Mouse (Mus musculus): ENCODE measurements at regions not wholly inside any gene's neighbourhood (a gene's known extent, or its start where the extent isn't known, plus 50 kb on each side); places are given as distances from the start of the nearest gene placed in this dataset.

DNA sequence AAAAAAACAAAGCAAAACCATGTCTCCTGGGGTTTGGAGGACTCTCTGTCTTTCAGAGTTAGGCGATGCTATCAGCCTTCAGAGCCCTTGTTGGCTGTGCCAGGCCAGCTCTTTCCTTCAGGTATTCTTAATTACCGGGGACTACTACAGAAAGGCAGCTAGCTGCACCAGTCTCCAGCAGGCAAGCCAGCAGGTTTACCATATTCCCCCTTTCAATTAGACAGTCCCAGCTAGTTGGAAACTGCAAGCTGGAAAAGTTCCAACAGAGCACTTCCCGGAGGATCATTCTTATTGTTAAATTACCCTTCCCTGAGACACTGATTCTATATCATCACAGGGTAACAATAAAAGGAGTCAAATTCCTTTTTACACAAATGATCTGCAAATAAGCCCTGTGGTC lies 155.8 kb upstream of the Trhde start:
- H3K9me3 ChIP-seq: no peaks in the 10 kb centered on the region
- ATAC-seq (ENCODE audit: insufficient number of reproducible peaks, insufficient read depth, low FRiP score, low TSS enrichment, low read depth): no peak
- H3K36me3 ChIP-seq: no peaks in the 10 kb centered on the region
- H3K4me2 ChIP-seq: no peak overlapping the region
- no peak overlapping the region for H3K27ac ChIP-seq
- 51% methylated on average over 3 of the region's 3 CpGs for WGBS
- H3K9ac ChIP-seq (replicated peaks): no peak overlapping the region
- no peaks in the 10 kb centered on the region for H3K27me3 ChIP-seq
- no peaks in the 10 kb centered on the region for H3K4me1 ChIP-seq (replicated peaks)
- H3K4me3 ChIP-seq (replicated peaks): no peak overlapping the region

DNA sequence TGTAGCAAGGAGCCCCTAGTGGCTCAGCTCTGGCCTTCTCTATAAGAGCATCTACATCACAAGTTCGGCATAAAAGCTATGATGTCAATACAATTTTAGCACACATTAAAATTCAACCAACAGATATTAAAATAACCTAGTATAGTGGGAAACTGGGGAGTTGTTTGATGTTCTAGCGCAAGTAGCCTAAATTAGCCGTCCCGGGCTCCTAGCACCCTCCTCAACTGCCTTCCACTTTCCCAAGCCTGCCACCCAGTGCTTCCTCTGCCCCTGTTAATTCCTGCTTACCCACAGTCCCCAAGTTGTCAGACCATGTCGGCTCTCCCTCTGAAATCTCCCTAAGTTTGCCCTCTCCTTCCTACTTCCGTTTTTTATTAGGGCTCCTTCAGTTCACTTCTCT lies 154.2 kb upstream of the Trhde start:
- H3K4me1 ChIP-seq (replicated peaks): no peaks in the 10 kb centered on the region
- H3K4me2 ChIP-seq: no peak overlapping the region
- no peak overlapping the region for H3K4me3 ChIP-seq (replicated peaks)
- no peaks in the 10 kb centered on the region for H3K9me3 ChIP-seq
- H3K36me3 ChIP-seq: no peaks in the 10 kb centered on the region
- no peak overlapping the region for H3K9ac ChIP-seq (replicated peaks)
- H3K27me3 ChIP-seq: no peaks in the 10 kb centered on the region
- 79% methylated on average over 6 of the region's 6 CpGs for WGBS
- no peak overlapping the region for H3K27ac ChIP-seq
- no peak for ATAC-seq (ENCODE audit: insufficient number of reproducible peaks, insufficient read depth, low FRiP score, low TSS enrichment, low read depth)

DNA sequence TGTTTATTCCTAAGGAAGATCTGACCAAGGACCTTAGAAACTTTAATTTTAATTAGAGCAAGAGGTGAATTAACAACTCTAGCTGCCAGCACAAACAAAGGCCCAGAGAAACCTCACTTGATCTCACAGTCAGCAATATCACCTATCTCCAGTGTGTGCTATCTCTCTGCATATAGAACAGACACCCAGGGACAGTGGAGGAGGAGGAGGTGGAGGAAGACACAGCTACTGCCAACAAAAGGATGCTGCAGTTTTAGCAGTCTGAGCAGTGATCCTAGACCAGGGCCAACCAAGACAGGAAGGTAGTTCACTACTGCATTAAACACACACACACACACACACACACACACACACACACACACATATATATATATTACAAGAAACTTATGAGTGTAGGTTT lies 153.5 kb upstream of the Trhde start:
- Histone ChIP-seq H3K27me3 (no peaks in the 10 kb centered on the region), H3K9me3 (no peaks in the 10 kb centered on the region), H3K36me3 (no peaks in the 10 kb centered on the region), H3K27ac (no peak overlapping the region), H3K4me1 (replicated peaks) (no peaks in the 10 kb centered on the region), H3K4me3 (replicated peaks) (no peak overlapping the region), H3K4me2 (no peak overlapping the region), H3K9ac (replicated peaks) (no peak overlapping the region)
- ATAC-seq (ENCODE audit: insufficient number of reproducible peaks, insufficient read depth, low FRiP score, low TSS enrichment, low read depth): no peak

DNA sequence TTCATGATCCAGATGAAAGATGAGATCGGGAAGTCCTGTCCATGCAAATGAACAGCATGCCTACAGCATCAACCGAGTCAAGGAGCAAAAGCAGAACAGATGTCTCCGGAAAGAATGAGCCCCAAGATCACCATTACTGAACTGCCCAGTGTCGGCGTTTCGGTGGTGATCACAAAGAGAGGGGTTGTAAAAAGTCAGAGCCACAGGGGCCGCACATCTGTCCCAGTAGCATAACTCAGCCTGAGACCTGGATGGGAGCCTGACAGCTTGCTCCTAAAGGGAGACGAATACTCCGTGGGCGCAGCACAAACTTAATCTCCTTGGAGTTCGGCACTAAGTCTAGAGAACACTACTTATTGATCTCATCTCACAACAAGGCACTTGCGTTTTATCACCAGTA lies 151.3 kb upstream of the Trhde start:
- H3K36me3 ChIP-seq: no peaks in the 10 kb centered on the region
- no peak overlapping the region for H3K4me3 ChIP-seq (replicated peaks)
- H3K9me3 ChIP-seq: no peaks in the 10 kb centered on the region
- H3K4me2 ChIP-seq: no peak overlapping the region
- no peak overlapping the region for H3K9ac ChIP-seq (replicated peaks)
- H3K4me1 ChIP-seq (replicated peaks): no peaks in the 10 kb centered on the region
- WGBS: 56% methylated on average over 12 of the region's 12 CpGs
- no peaks in the 10 kb centered on the region for H3K27me3 ChIP-seq
- no peak overlapping the region for H3K27ac ChIP-seq
- ATAC-seq (ENCODE audit: insufficient number of reproducible peaks, insufficient read depth, low FRiP score, low TSS enrichment, low read depth): no peak

DNA sequence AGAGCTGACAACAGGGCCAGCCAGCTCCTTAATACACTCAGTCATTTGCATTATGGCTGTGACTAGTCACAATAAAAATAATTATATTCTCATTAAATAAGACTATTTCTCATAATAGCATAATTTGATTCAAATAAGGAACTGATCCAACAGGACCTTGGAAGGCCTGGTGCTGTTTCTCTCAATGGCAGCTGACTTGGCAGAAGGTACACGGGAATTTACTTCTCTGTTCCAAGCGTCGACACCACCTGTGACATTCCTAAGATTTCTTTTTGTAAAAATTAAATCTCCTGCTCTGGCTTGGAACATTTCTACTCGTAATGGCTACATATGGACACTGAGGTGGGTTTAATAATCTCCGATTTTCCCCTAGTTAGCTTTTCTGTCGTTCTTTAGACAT lies 147.1 kb upstream of the Trhde start:
- Histone ChIP-seq H3K9me3 (no peaks in the 10 kb centered on the region), H3K4me1 (replicated peaks) (no peaks in the 10 kb centered on the region), H3K9ac (replicated peaks) (no peak overlapping the region), H3K36me3 (no peaks in the 10 kb centered on the region), H3K4me2 (no peak overlapping the region), H3K27ac (no peak overlapping the region), H3K4me3 (replicated peaks) (no peak overlapping the region), H3K27me3 (no peaks in the 10 kb centered on the region)
- no peak for ATAC-seq (ENCODE audit: insufficient number of reproducible peaks, insufficient read depth, low FRiP score, low TSS enrichment, low read depth)
- 81% methylated on average over 6 of the region's 6 CpGs for WGBS

DNA sequence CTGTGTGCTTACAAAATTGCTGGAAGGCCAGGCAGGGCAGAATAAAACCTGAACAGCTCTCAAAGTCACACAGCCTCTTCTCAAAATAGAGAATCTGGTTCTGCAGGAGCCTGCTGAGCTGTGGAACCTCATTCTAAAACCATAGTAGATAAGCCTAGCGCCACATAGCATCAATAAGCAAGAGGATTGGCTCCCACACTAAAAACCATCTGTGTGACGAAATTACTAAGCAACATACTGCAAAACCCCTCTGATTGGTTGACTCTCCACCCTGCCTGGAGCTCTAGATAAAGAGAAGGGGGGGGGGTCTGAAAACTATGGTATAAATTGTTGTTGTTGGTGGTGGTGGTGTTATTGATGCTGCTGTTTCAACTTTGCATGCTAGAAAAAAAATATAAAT lies 122.6 kb upstream of the Trhde start:
- 72% methylated on average over 2 of the region's 2 CpGs for WGBS
- Histone ChIP-seq H3K9me3 (no peaks in the 10 kb centered on the region), H3K9ac (replicated peaks) (no peak overlapping the region), H3K4me1 (replicated peaks) (no peaks in the 10 kb centered on the region), H3K27ac (no peak overlapping the region), H3K4me2 (no peak overlapping the region), H3K36me3 (no peaks in the 10 kb centered on the region), H3K27me3 (no peaks in the 10 kb centered on the region), H3K4me3 (replicated peaks) (no peak overlapping the region)
- ATAC-seq (ENCODE audit: insufficient number of reproducible peaks, insufficient read depth, low FRiP score, low TSS enrichment, low read depth): no peak

DNA sequence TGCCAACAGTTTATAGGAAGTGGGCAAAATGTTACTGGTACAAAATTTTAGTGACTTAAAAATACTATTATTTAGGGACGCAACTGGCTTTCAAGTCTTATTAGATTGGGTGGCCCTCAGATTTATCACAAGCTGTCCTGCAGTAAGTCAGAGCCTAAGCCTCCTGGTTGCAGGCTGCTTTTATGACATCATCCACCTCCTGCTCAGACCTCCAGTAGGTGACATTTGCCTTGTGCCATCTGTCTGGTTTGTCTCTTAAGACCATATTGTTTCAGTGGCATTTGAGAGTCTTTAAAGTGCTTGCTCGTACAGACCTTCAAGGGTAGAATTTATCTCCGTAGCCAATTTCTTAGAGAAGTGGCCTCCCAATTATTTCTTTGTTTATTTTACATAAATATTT lies 111.9 kb upstream of the Trhde start:
- no peak overlapping the region for H3K4me2 ChIP-seq
- no peak overlapping the region for H3K27ac ChIP-seq

DNA sequence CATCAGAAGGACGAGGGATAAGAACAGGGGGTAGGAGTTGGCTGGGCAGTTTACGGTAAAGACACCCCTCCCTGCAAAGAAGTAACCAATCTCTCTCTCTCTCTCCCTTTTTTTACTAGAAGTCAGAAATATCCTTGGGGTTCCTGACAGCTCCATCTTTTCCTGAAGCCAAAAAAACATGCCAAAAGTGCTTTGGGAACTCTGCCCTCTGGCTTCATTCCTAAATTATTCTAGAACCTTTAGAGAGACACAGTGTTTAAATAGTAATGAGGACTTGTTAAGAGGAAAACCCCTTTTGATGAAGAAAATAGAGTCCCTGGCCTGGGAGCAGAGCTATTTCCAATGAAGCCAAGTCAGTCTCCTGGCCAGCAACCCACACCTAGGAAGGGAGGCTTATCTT lies 89.8 kb upstream of the Trhde start:
- ATAC-seq (ENCODE audit: insufficient number of reproducible peaks, insufficient read depth, low FRiP score, low TSS enrichment, low read depth): no peak
- WGBS: 76% methylated on average over 2 of the region's 2 CpGs

More for the DNA sequence above, 111.9 kb upstream of the Trhde start:
- Histone ChIP-seq H3K9me3 (no peaks in the 10 kb centered on the region), H3K4me3 (replicated peaks) (no peak overlapping the region), H3K9ac (replicated peaks) (no peak overlapping the region), H3K27me3 (no peaks in the 10 kb centered on the region), H3K4me1 (replicated peaks) (no peaks in the 10 kb centered on the region), H3K36me3 (no peaks in the 10 kb centered on the region)
- no peak for ATAC-seq (ENCODE audit: insufficient number of reproducible peaks, insufficient read depth, low FRiP score, low TSS enrichment, low read depth)
- 64% methylated on average over 3 of the region's 3 CpGs for WGBS

DNA sequence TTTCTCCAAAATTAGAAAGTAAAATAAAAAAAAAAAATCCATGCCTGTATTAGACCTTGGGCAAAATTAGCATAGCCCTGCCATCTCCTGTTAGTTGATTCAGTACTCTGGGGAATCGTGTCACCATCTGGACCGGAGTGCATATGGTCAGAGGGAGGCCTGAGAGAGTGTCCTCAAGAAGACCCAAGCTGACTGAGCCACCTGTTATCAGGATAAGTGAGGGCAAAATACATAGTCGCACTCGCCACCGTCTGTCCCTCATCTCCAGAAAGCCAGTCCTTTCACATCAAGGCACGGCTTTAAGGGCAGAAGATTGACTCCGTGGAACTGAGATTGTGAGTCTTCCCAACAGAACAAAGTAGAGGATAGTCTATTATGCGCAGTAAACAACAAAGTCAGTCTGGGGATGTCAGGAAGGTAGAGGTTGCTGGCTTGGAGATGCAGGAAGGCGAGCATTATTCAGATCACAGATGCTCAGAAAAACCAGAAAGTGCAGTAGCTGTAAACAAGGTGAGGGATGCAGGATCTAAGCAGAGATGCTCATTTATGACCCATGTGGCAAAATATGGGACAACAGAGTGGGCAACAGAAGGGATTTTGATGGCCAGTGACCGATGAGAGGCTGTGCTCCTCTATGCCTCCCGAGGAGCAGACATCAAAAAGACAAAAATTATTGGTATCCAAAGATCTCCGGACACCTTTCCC lies 88.8 kb upstream of the Trhde start:
- Histone ChIP-seq H3K27ac (no peak overlapping the region), H3K9me3 (no peaks in the 10 kb centered on the region), H3K27me3 (no peaks in the 10 kb centered on the region), H3K4me3 (replicated peaks) (no peak overlapping the region), H3K36me3 (no peaks in the 10 kb centered on the region), H3K4me1 (replicated peaks) (no peaks in the 10 kb centered on the region), H3K9ac (replicated peaks) (no peak overlapping the region), H3K4me2 (no peak overlapping the region)
- ATAC-seq (ENCODE audit: insufficient number of reproducible peaks, insufficient read depth, low FRiP score, low TSS enrichment, low read depth): no peak
- 91% methylated on average over 12 of the region's 12 CpGs for WGBS

More for the DNA sequence above, 89.8 kb upstream of the Trhde start:
- no peaks in the 10 kb centered on the region for H3K36me3 ChIP-seq
- no peak overlapping the region for H3K4me2 ChIP-seq
- H3K4me1 ChIP-seq (replicated peaks): no peaks in the 10 kb centered on the region
- no peak overlapping the region for H3K27ac ChIP-seq
- H3K27me3 ChIP-seq: no peaks in the 10 kb centered on the region
- H3K9ac ChIP-seq (replicated peaks): no peak overlapping the region
- no peak overlapping the region for H3K4me3 ChIP-seq (replicated peaks)
- H3K9me3 ChIP-seq: no peaks in the 10 kb centered on the region

DNA sequence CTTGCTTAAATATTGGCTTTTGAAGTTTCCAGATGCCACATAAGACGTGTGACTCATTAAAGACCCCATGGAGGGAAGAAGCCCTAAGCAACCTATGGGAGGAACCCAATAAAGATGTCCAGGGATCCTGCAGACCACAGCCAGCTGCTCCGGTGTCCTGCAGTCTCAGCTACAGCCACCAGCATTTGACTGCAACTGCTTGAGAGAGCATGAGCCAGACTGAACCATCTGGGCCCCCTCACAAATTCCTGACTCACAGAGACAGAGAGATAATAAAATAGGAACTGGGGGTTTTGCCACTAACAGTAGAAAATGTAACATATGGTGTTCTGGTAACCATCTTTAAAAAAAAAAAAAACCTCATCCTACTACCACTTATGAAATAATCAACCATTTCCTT lies 69.1 kb upstream of the Trhde start:
- H3K27ac ChIP-seq: no peak overlapping the region
- no peaks in the 10 kb centered on the region for H3K27me3 ChIP-seq
- WGBS: 43% methylated on average over 2 of the region's 2 CpGs
- no peak overlapping the region for H3K4me2 ChIP-seq
- H3K4me1 ChIP-seq (replicated peaks): no peaks in the 10 kb centered on the region
- no peaks in the 10 kb centered on the region for H3K36me3 ChIP-seq
- H3K9me3 ChIP-seq: no peaks in the 10 kb centered on the region
- no peak overlapping the region for H3K4me3 ChIP-seq (replicated peaks)
- H3K9ac ChIP-seq (replicated peaks): no peak overlapping the region
- ATAC-seq (ENCODE audit: insufficient number of reproducible peaks, insufficient read depth, low FRiP score, low TSS enrichment, low read depth): no peak

DNA sequence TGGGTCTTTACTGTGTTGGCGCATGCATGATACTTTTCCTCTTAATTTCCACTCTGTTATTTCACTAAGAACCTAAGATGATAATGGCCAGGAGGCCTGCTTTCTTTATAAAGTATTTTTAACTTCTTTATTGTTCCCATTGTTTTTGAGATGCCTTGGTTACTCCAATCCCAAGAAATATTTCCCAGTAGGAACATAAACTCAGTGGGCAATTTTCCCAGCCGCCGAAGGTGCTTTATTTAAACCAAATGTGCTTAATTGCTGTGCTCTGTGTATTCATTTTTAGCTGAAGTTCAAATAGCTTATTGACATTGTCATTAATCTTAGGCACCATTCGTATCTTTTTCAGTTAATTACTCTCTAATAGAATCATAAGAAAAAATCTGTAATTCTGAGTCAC lies 55.1 kb upstream of the Trhde start:
- 44% methylated on average over 4 of the region's 4 CpGs for WGBS
- H3K27me3 ChIP-seq: no peaks in the 10 kb centered on the region
- no peak overlapping the region for H3K4me3 ChIP-seq (replicated peaks)
- no peaks in the 10 kb centered on the region for H3K36me3 ChIP-seq
- no peak overlapping the region for H3K4me2 ChIP-seq
- H3K27ac ChIP-seq: no peak overlapping the region
- H3K4me1 ChIP-seq (replicated peaks): no peaks in the 10 kb centered on the region
- H3K9me3 ChIP-seq: 0 out of 2 replicates have a peak, but pooled peaks cover 4% of the 10 kb centered on the region
- no peak for ATAC-seq (ENCODE audit: insufficient number of reproducible peaks, insufficient read depth, low FRiP score, low TSS enrichment, low read depth)
- no peak overlapping the region for H3K9ac ChIP-seq (replicated peaks)

DNA sequence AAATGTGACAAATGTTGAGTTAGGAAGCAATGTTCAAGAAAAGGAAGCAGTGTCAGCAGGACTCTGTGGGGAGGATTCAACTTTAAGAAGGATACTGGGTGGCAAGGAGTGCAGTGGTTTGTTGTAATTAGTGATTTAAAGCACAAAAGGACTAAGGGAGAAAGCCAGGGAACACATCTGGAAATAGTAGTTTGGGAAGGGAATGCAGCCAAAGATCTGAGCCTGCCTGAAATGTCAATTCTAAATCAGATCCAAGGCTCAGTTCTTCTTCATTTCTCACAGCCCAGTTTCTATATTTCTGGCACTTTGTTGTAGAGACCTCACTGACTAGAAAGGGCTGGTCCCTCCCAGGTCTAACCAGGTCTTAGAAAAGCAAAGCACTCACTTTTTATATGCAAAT lies 50.6 kb upstream of the Trhde start:
- H3K27me3 ChIP-seq: no peaks in the 10 kb centered on the region
- H3K36me3 ChIP-seq: no peaks in the 10 kb centered on the region
- H3K4me2 ChIP-seq: no peak overlapping the region
- H3K27ac ChIP-seq: no peak overlapping the region
- H3K9ac ChIP-seq (replicated peaks): no peak overlapping the region
- no peak overlapping the region for H3K4me3 ChIP-seq (replicated peaks)
- ATAC-seq (ENCODE audit: insufficient number of reproducible peaks, insufficient read depth, low FRiP score, low TSS enrichment, low read depth): no peak
- H3K4me1 ChIP-seq (replicated peaks): no peaks in the 10 kb centered on the region
- H3K9me3 ChIP-seq: peaks cover 11% of the 10 kb centered on the region; the same call in 1 of the 2 replicates
